Mouse (Mus musculus) hindbrain, postnatal 0 days (tissue): ENCODE data around the gene Fam173a. TPM values are rescaled to one million over a fixed set of nuclear protein-coding genes. Genes with fewer than 3 reads are reported as not detected.
"Not testable (repeated sequence)": the region's sequence is repeated elsewhere in the genome, so short reads cannot be mapped to it uniquely, and the experiment has no call there.

Experiments
- ATAC-seq: fragments of 200-750 bp; cut with Nextera tagmentation; 2 replicates; pipeline ENCODE4 v1.8.0; 2017; ENCODE audit warnings: mild to moderate bottlenecking, moderate TSS enrichment, moderate library complexity
- DNase-seq: peaks from one replicate; pipeline ENCODE4 v3.0.0-alpha.2; 2015; ENCODE audit warnings: low spot score
- H3K27ac ChIP-seq: fragments of 300-500 bp; sonication (generic); 2 replicates; pipeline ENCODE4 v1.5.1; 2014; ENCODE audit warnings: mild to moderate bottlenecking
- H3K27me3 ChIP-seq: fragments of 300-500 bp; sonication (generic); 2 replicates; pipeline ENCODE4 v1.6.1; 2014; ENCODE audit warnings: low read length, mixed read lengths; ENCODE audit not compliant: insufficient read depth
- H3K36me3 ChIP-seq: fragments of 300-500 bp; sonication (generic); 2 replicates; pipeline ENCODE4 v1.6.1; 2014; ENCODE audit warnings: low read length, mixed read lengths; ENCODE audit not compliant: insufficient read depth
- H3K4me1 ChIP-seq: fragments of 300-500 bp; sonication (generic); 2 replicates; pipeline ENCODE4 v1.6.1; 2014; ENCODE audit warnings: antibody characterized with exemption, low read length, mixed read lengths; ENCODE audit not compliant: insufficient read depth
- H3K4me2 ChIP-seq: fragments of 300-500 bp; sonication (generic); 2 replicates; pipeline ENCODE4 v1.6.1; 2014; ENCODE audit warnings: low read depth, mild to moderate bottlenecking, low read length, moderate library complexity, mixed read lengths
- H3K4me3 ChIP-seq: fragments of 300-500 bp; sonication (generic); 2 replicates; pipeline ENCODE4 v1.5.1; 2014; ENCODE audit warnings: low read length
- H3K9ac ChIP-seq: fragments of 300-500 bp; sonication (generic); replicated peaks from 2 replicates; pipeline ENCODE4 v1.6.1; 2014; ENCODE audit warnings: mild to moderate bottlenecking, low read length, moderate library complexity, mixed read lengths
- H3K9me3 ChIP-seq: fragments of 300-500 bp; sonication (generic); 2 replicates; pipeline ENCODE4 v1.6.1; 2016; ENCODE audit warnings: low read length, mixed read lengths
- CTCF ChIP-seq: IDR thresholded peaks from 2 replicates; pipeline ENCODE4 v1.5.1; 2016; ENCODE audit warnings: antibody characterized with exemption, control low read depth, low read depth
- WGBS: fragments of 180-500 bp; shearing (Covaris S2); extraction: QIAGEN DNeasy Blood & Tissue Kit; methylation state at CpG from one replicate; pipeline ENCODE4 v1.1.7; 2014; 5-methylcytosine and 5-hydroxymethylcytosine counted together
- polyA plus RNA-seq: library from polyadenylated mRNA; unstranded; fragments of >200 nt; fragmentation: Nextera tagmentation; extraction: Ambion mirVana; gene quantifications from 2 replicates; pipeline ENCODE4 v1.2.1, GENCODE M21; 2015
- total RNA-seq: library from RNA; depleted of rRNA; stranded (reverse); fragments of >200 nt; gene quantifications from 2 replicates; pipeline ENCODE4 v1.2.3, GENCODE M21; 2014

The Fam173a gene
- total and polyA plus RNA-seq, 2 experiments from 2014 or later, result 101 to 117 TPM

DNA sequence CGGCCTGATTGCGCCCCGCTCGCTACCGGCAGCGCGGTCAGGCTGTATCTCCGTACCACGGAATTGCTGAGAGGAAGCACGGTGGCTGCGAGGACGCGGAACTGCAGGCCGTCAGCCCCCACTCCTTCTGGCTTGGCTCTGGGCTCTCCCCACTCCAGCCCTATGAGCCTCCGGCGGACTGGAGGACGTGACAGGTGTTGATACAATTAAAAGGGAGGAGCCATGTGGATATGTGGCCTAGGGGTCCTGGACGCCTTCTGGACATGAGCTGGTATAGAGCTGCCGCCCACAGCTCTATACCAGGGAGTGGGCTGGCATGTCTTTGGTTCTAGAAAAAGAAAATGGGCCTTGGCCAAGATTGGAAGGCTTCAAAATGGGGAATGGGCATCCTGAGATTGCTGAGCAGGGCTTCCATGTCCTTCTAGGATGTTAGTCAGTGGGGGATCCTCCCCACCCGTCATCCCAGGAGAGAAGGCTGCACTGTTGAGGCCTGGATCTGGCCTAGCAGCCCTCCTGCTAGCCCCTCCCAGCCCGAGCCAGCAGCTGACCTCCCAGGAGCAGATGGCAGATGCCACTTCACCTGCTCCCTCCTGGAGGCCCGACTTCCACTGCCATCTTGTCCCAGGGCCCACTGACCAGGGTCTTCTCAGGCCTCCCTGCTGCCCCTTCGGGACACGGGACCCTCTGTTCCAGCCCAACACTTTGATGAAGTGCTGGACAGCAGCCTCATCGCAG lies 17.1 kb upstream of the Fam173a start:
- H3K4me3 ChIP-seq, result peak overlapping the region; percentile 68
- WGBS, result 6% methylated on average over 24 of the region's 25 CpGs
- DNase-seq, result peak; percentile 61
- peak overlapping the region; percentile 89 for H3K9ac ChIP-seq
- 0 out of 2 replicates have a peak, but pooled peaks have one; percentile 15 for TF ChIP-seq CTCF
- H3K9me3 ChIP-seq, result no peaks in the 10 kb centered on the region
- no peaks in the 10 kb centered on the region for H3K36me3 ChIP-seq
- peak overlapping the region; percentile 75 for H3K4me2 ChIP-seq
- no peaks in the 10 kb centered on the region for H3K27me3 ChIP-seq
- peak overlapping the region; percentile 94 for H3K27ac ChIP-seq
- peak; percentile 63 for ATAC-seq
- H3K4me1 ChIP-seq, result peaks cover 26% of the 10 kb centered on the region

DNA sequence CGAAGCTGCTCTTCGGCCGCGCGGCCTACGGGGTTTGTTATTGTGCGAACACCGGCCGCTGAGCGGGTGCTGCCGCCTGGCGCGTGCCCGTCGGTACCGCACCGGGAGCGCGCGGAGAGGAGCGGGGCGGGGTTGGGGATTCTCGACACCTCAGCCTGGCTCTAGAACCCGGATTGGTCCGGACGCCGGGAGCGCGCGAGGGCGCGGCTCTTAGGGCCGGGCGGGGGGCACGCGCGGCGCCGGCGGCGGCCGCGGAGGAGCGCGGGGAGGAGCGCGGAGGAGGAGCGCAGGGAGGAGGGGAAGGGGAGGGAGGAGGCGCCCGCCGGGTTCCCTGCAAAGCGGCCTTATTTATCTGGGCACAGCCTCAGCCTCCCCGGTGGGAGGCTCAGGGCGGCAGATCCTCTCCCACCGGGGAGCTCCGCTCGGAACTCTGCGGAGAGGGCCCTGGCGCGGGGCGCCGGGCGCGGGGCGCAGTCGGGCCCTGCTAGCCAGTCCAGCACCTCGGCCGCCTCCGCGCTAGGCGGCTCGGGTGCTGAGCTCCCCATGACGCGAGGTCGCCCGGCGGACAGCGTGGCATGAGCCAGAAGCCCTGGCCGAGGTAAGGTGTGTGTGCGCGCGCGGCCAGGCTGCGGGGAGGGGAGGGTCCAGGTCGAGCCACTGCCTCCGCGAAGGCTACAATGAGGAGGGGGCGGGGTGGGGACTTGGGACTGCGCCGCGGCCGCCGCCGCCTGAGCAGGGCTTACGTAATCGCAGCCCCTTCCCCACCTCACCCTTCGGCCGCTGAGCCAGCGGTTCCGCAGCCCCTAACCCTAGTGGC lies 16.3 kb upstream of the Fam173a start, which contains the start of gene Fbxl16:
Gene Fbxl16, plus strand, starts transcription at position 297 of the 817 bp plus-strand sequence.
- H3K9ac ChIP-seq, result peak within 1 kb of the TSS; percentile 89
- peaks cover 26% of the 10 kb centered on the region for H3K4me1 ChIP-seq
- H3K4me2 ChIP-seq, result peak within 1 kb of the TSS; percentile 75
- peak within 1 kb of the TSS; percentile 94 for H3K27ac ChIP-seq
- H3K27me3 ChIP-seq, result no peaks in the 10 kb centered on the region
- peak; percentile 97 for DNase-seq
- peak; percentile 49 for TF ChIP-seq CTCF
- peak within 1 kb of the TSS; percentile 68 for H3K4me3 ChIP-seq
- peak; percentile 86 for ATAC-seq
- no peaks in the 10 kb centered on the region for H3K36me3 ChIP-seq
- H3K9me3 ChIP-seq, result no peaks in the 10 kb centered on the region
- under 1% methylated on average over 80 of the region's 100 CpGs for WGBS

DNA sequence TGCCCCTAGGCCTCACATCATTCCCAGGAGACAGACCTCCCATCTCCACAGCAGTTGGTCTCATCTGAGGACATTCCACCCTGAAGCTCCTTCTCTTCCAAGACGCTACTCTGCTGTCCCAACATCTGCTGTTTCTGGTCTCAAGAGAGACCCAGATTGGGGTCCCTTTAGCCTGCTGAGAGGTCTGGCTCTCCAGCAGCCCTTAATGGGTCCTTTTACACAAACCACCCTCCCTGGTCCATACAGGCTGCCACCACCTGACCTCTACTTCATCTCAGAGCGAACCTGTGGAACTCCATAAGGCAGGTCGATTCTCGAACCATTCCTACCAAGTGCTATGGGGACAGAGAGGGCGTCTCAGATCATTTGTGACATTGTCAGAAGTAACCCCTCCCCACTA lies 15.3 kb upstream of the Fam173a start:
- H3K36me3 ChIP-seq, result no peaks in the 10 kb centered on the region
- peak overlapping the region; percentile 94 for H3K27ac ChIP-seq
- peak overlapping the region; percentile 75 for H3K4me2 ChIP-seq
- H3K9ac ChIP-seq, result peak overlapping the region; percentile 89
- 28% methylated on average over 5 of the region's 5 CpGs for WGBS
- no peak for DNase-seq
- H3K4me1 ChIP-seq, result peaks cover 20% of the 10 kb centered on the region
- no peak for TF ChIP-seq CTCF
- H3K27me3 ChIP-seq, result no peaks in the 10 kb centered on the region
- no peak for ATAC-seq
- H3K9me3 ChIP-seq, result no peaks in the 10 kb centered on the region
- H3K4me3 ChIP-seq, result peak overlapping the region; percentile 68

GRCm38 (mm10) chr17:25807452-25807851 lies 14.8 kb upstream of the Fam173a start:
- WGBS, result 36% methylated on average over 2 of the region's 2 CpGs
- not testable (repeated sequence) for DNase-seq, H3K4me2 ChIP-seq, ATAC-seq, H3K27ac ChIP-seq, H3K9ac ChIP-seq, H3K27me3 ChIP-seq, H3K36me3 ChIP-seq, H3K9me3 ChIP-seq, H3K4me3 ChIP-seq
- TF ChIP-seq CTCF, result peak; percentile 42
- peaks cover 20% of the 10 kb centered on the region for H3K4me1 ChIP-seq

DNA sequence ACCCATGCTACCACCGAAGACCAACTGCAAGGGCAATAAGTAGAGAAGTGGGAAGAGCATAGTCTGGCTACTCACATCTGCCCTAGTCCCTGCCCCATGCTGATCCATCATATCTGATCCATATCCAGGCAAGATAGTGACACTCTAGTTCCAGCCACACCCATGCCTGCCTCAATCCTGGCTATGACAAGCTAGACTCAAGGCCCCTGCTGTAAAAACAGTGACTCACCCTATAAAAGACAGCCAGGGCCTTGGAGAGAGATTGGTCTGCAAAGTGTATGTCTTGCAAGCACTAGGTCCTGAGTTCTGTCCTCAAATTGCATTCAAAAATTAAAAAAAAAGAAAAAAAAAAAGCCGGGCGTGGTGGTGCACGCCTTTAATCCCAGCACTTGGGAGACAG lies 13.8 kb upstream of the Fam173a start:
- TF ChIP-seq CTCF, result no peak
- ATAC-seq (no peak), DNase-seq (no peak)
- H3K9ac ChIP-seq, result no peak overlapping the region
- H3K27ac ChIP-seq, result no peak overlapping the region
- no peaks in the 10 kb centered on the region for H3K27me3 ChIP-seq
- peaks cover 24% of the 10 kb centered on the region for H3K4me1 ChIP-seq
- no peaks in the 10 kb centered on the region for H3K36me3 ChIP-seq
- no peak overlapping the region for H3K4me3 ChIP-seq
- H3K9me3 ChIP-seq, result no peaks in the 10 kb centered on the region
- WGBS, result 95% methylated on average over 4 of the region's 4 CpGs
- no peak overlapping the region for H3K4me2 ChIP-seq

DNA sequence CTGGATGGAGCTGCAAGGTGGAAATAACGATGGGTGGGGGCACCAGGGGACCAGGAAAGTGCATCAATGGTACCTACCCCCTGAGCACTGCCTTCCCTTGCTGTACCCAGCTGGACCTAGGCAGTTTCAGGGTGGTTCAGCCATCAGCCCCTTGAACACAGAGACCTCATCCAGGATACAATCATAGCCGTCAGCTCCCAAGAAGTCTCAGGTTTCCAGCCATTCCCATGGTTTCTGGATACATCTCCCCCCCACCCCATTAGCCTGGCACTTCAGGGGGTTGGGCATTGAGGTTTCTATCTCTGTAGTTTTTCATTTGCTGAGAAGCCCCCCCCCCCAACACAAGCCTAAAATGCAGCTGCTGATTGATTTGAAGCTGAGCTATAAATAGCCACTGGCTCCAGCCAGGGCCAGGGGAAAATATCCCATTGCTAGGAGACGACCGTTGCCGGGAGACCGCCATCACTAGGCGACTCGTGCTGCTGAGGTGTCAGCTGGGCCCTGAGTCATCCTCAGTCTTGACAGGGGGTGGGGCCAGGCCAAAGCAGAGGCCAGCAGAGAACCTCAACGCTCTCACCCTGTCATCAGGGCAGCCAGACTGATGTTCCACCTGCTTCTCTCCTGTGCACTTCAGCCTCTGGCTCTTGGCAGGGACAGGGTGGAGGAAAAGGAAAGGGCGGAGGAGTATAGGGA lies 10.3 kb upstream of the Fam173a start:
- peak; percentile 92 for DNase-seq
- Histone ChIP-seq H3K4me2 (peak overlapping the region; percentile 32), H3K27ac (peak overlapping the region; percentile 77), H3K9ac (no peak overlapping the region), H3K36me3 (no peaks in the 10 kb centered on the region), H3K4me1 (0 out of 2 replicates have a peak, but pooled peaks cover 9% of the 10 kb centered on the region), H3K9me3 (no peaks in the 10 kb centered on the region), H3K4me3 (no peak overlapping the region), H3K27me3 (no peaks in the 10 kb centered on the region)
- no peak for TF ChIP-seq CTCF
- peak; percentile 94 for ATAC-seq
- 6% methylated on average over 10 of the region's 10 CpGs for WGBS
